Mouse (Mus musculus) liver, embryonic 14 days (tissue): ENCODE data around the gene Adamts14. TPM values are rescaled to one million over a fixed set of nuclear protein-coding genes. Genes with fewer than 3 reads are reported as not detected.

Experiments
- polyA plus RNA-seq: library from polyadenylated mRNA; depleted of rRNA; stranded (reverse); fragments of >200 nt; gene quantifications from 2 replicates; pipeline ENCODE4 v1.2.3, GENCODE M21; 2012; rRNA removed

Adamts14 gene
- polyA plus RNA-seq = 0.25 and 0.32 TPM in 2 replicates

GRCm38 (mm10) chr10:61273081-61273843 lies at the start of gene Adamts14:
TSS of gene Adamts14 (minus strand) at chr10:61273438.

DNA sequence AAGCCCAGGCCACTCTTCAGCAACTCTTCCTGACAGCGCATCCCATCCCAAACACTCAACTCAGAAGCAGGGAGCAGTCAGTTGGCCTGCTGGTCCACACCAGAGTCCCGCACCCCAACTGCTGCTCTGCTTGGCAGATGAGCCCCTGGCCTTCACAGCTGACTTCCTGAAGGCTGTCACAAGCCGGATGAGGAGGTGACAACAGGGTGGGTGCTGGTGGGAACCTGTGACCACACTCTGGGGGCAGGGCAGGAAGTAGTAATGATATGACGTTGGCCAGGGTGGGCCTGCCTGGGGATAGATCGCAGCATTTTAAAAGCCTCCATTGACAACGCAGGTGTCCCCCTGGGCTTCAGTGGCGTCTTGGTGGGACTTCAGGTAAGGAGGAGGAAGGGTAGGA lies 24.2 kb upstream of the Adamts14 start, which contains the start of gene Prf1:
TSS of gene Prf1 (plus strand) at position 357 of the 400 bp plus-strand sequence.

GRCm38 (mm10) chr10:61171654-61172053 lies 101.6 kb downstream of the Adamts14 start, which contains the start of gene Tbata:
TSS of gene Tbata (plus strand) at chr10:61171954.

DNA sequence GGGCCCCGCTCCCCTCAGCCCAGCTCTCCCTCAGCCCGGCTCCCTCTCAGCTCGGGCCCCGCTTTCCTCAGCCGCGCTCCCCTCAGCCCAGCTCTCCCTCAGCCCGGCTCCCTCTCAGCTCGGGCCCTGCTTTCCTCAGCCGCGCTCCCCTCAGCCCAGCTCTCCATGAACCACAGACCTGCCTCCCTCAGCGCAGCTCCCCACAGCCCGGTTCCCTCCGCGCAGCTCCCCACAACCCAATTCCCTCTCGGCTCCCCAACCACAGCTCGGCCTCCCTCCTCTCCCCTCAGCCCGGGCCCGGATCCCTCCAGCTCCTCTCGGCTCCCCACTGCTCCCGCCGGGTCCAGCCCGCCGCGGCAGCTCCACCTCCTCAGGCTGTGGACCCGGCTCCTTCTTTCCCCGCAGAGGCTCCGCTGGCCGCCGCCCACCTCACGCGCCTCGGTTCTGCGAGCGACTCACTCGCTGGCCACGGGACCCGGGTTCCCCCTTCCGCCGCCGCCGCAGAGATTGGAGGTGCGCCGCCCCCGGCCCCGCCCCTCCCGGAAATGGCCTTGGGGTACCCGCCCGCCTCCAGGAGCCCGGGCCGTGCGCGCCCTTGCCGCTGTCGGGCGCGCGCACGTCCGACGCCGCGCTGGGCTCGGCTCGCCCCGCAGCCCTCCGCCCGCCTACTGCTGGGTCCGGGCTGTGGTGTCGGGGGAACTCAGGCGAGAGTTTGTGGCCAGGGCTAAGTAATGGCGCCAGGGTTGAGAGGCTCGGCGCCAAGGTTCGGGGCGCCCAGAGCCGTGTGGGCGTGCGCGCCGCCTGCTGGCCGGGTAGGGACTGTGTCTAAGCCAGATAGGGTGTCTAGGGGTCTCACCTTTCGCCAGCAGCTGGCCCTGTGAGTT lies 125.8 kb downstream of the Adamts14 start, which contains the start of gene Sgpl1:
TSS of gene Sgpl1 (minus strand) at position 547 of the 884 bp plus-strand sequence.

Other genes with a start within 250 kb of the Adamts14 start
- gene Pcbd1, start 184.1 kb downstream of the Adamts14 start, polyA plus RNA-seq = 70.6 and 83.7 TPM in 2 replicates
- 9.1 and 11.1 TPM in 2 replicates for gene Sgpl1, start 125.7 kb downstream of the Adamts14 start, polyA plus RNA-seq
- not detected in 2 replicates for gene Tbata, start 101.5 kb downstream of the Adamts14 start, polyA plus RNA-seq
- 0.01 TPM in 1 of 2 replicates, not detected in the other for gene Prf1, start 24.4 kb upstream of the Adamts14 start, polyA plus RNA-seq
- gene Pald1, start 110.1 kb upstream of the Adamts14 start, polyA plus RNA-seq = 3.8 and 4.1 TPM in 2 replicates
- gene Nodal, start 144.5 kb upstream of the Adamts14 start, polyA plus RNA-seq = 0.36 and 0.53 TPM in 2 replicates
- 18.1 and 22.5 TPM in 2 replicates for gene Eif4ebp2, start 179.2 kb upstream of the Adamts14 start, polyA plus RNA-seq
- 6.1 and 6.6 TPM in 2 replicates for gene Lrrc20, start 202.4 kb upstream of the Adamts14 start, polyA plus RNA-seq